Mouse (Mus musculus) adrenal gland (tissue): ENCODE measurements around the gene Lrmda.

Source experiments
- intact Hi-C: fragments of 180-260 bp; cut with DNase I; formaldehyde crosslinking; loops from one replicate; pipeline ENCODE4 v1.15.1; 2025

The Lrmda gene

GRCm38 (mm10) chr14:22036802-22037497, 17.4 kb downstream of the Lrmda start:
- intact Hi-C loops = no loop called here

DNA sequence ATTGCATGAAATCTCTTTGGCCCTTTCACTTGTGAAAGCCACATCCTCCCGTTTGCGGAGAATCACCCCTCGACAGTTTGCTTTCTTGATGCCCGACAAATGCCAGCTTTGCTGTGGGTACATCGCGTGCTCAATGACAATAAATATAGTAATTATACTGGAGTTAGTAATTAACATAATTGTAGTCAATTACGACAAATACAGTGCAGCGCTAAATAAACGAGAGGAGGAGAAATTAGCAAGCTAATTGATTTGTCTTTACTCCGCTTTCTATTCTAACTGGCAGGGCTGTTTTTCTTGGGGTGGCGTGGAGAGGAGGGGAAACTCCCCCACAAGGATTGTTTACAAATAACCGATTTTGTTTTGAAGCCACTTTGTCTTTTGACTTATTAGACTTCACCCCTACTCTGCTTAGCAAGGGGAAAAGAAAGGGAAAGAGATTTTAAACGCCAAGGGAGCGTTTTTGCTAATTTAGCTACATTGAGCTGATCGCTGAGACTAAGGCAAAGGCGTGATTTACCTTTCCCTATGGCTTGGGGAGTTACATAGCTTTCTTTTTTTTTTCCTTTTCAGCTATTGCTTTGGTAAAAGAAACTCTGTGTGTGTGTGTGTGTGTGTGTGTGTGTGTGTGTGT, 18.1 kb downstream of the Lrmda start:
- intact Hi-C loops = no loop called here

DNA sequence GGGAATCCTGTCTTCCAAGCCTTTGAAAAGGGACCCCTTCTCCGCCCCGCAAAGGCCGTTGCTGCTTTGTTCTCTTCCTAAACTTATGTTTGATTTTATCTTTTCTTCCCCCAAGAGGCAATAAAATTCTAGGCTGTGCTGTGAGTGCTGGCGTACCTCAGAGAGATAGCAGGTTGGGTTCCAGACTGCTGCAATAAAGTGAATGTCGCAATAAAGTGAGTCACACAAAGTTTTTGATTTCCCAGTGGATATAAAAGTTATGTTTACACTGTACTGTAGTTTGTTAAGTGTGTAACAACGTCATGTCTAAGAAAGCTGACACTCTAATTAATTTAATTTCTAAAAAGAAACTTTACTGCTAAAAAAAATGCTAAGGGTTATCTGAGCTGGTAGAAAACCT, 22.6 kb downstream of the Lrmda start:
- intact Hi-C loops = no loop called here

- intact Hi-C loops = no loop called here
Observed at GRCm38 (mm10) chr14:22043420-22043819, 23.9 kb downstream of the Lrmda start.

GRCm38 (mm10) chr14:22046262-22046856, 26.8 kb downstream of the Lrmda start:
- intact Hi-C loops = no loop called here

GRCm38 (mm10) chr14:22048068-22048899, 28.8 kb downstream of the Lrmda start:
- intact Hi-C loops = no loop called here

- intact Hi-C loops = no loop called here
Observed at GRCm38 (mm10) chr14:22048900-22049199, 29.3 kb downstream of the Lrmda start.

GRCm38 (mm10) chr14:22049282-22049681, 29.8 kb downstream of the Lrmda start:
- intact Hi-C loops = no loop called here

DNA sequence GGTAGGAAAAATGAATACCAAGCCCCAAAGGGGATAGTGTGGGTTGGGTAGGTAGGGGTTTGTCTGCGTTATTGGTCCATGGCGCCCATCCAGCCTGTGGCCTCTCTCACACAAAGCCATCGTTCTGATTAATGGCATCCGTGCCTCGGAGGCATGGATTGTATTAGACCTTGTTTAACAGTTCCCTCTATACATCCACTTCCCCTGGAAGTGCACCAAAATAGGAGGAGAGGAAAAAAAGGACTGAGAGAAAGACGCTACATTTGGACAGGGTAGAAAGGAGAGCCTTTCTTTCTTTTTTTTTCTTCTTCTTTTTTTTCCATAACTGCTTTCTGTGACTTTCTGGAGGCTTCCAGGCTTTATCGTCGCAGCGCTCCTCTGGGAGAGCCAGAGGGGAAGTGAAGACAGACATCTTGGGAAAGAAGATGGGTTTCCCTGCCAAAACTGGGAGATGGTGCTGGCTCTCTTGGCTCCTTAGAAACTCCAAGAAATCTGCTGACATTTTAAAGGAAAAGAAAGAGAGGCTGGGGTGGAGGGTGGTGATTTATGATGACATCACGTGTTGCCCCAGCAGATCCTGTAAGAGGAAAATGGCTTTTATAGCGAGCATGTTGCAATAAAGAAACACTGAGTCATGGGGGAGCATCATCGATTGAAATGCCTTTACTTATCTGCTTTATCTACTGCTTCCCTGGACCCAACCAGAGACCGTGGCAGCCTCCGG, 32.6 kb downstream of the Lrmda start:
- intact Hi-C loops = no loop called here

- intact Hi-C loops = no loop called here
Observed at GRCm38 (mm10) chr14:22055630-22056029, 36.1 kb downstream of the Lrmda start.

DNA sequence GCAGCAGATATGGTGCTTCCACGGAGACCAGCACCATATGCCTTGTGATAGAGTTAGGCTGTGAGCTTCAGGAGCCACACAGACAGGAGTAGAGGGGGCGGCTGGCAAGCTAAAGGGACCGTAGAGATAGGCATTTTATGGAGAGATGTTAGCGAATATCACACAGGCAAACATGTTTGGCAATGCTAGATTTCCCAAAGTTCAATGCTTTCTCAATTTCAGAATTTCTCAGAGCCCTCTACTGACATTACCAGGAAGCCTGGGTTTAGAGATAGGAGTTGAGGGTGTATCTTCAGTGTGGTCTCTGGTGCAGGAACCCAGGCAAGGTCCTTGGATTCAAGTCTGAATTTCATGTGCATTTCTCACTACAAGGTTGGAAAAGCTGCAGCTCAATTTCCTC, 36.7 kb downstream of the Lrmda start:
- intact Hi-C loops = no loop called here

DNA sequence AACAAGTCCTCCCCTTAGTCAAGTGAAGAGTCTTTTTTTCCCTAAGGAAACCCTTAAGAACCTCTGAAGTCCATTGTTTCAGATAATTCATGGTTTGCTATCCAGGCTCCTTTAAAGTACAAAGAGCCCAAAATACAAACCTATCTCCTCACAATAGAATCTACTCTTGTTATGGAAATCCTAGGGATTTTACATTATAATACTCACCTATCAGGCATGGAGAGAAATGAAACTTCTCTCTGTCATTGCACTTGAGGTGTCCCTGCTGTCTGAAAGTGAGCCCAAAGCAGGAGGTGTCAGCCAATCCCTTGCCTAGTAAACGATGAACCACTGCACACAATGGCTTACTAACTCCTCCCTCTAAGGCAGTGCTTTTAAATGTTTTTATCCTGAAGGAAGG, 39.2 kb downstream of the Lrmda start:
- intact Hi-C loops = no loop called here

DNA sequence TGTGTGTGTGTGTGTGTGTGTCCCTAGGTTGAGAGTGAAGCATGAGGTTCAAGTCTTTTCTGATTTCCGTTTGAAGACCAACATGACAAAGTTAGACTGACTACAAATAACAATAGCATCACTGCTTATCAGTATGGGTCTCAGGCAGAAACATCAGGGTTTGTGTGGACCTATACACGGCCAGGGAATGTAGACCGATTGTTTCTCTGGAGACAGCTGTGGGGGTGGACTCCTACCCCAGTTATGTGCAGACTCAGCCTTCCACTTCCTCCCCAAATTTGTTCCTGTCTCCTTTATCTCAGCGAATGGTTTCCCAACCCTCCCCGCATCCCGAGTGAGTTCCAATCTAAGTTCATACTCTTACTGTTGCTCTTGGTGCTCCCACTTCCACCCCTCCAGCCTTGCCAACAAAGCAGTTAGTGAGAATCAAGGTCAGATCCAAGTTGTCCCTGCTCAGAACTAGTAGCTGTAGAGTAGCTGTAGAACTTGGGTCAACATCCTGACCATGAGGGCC, 39.9 kb downstream of the Lrmda start:
- intact Hi-C loops = no loop called here

GRCm38 (mm10) chr14:22060787-22061186, 41.3 kb downstream of the Lrmda start:
- intact Hi-C loops = no loop called here

GRCm38 (mm10) chr14:22062117-22062855, 42.8 kb downstream of the Lrmda start:
- intact Hi-C loops = no loop called here

GRCm38 (mm10) chr14:22069169-22069568, 49.7 kb downstream of the Lrmda start:
- intact Hi-C loops = no loop called here

DNA sequence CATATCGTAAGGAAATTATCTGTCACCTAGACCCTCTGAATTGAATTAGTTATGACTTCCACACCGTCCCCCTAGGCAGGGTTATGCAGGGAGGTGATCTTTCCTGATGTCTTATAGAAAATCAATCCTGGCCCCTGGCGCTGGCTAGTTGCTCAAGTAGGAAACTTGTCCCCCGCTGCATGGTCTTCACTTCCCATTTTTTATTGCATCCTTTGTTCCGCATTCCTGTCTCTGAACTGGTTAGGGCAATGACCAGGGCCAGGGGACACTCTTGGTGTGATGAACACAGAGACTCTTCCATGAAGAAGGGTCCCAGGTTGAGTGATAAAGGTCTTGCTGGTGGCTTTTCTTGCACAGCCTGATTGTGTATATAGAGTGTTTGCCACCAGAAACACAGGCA, 53.9 kb downstream of the Lrmda start:
- intact Hi-C loops = no loop called here

GRCm38 (mm10) chr14:22074229-22074628, 54.7 kb downstream of the Lrmda start:
- intact Hi-C loops = no loop called here

DNA sequence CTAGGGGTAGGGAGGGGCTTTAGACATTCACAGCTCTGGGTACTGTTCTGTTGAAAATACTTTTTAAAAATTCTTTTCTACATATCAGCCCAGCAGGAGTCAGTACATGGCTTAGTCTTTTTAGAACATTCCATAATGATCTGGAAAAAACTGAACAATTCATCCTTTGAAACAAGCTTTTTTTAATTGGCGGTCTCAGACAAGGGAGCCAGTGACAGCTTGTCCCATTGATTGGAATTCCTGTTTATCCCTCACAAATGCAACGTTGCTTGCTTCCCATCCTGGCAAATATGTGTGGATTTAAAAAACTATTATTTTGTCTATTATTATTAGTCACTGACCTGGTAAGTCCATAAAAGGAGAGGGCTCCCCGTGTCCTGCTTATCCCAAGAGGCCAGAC, 64.4 kb downstream of the Lrmda start:
- intact Hi-C loops = no loop called here

DNA sequence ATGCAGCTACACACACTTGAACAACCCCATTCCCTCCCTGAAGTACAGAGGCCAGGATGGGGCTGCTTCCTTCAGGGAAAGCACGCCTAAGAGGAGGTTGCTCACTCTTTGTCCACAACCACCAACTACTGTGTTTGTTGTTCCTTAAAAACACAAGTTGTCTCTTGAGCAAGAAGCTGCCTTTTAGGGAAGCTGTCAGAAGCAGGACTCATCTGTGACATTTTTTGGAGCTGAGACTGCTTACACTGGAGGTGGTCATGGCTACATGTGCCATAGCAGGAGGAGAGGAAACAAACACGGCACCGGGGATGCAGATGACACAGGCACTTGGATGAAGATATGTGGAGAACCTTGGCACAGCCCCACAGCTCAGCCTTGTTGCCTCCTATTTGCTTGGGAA, 65.9 kb downstream of the Lrmda start:
- intact Hi-C loops = no loop called here

GRCm38 (mm10) chr14:22088604-22089003, 69.1 kb downstream of the Lrmda start:
- intact Hi-C loops = no loop called here
